Mouse (Mus musculus) kidney, postnatal 14 days (tissue): Measurements from ENCODE around the gene Smyd3.
A peak's percentile ranks its signal among the peaks of the same experiment; 100 is the strongest.

ENCODE experiments used
- DNase-seq: peaks from one replicate; pipeline ENCODE4 v3.0.0; 2022; ENCODE audit warnings: mixed read lengths

Smyd3 gene

DNA sequence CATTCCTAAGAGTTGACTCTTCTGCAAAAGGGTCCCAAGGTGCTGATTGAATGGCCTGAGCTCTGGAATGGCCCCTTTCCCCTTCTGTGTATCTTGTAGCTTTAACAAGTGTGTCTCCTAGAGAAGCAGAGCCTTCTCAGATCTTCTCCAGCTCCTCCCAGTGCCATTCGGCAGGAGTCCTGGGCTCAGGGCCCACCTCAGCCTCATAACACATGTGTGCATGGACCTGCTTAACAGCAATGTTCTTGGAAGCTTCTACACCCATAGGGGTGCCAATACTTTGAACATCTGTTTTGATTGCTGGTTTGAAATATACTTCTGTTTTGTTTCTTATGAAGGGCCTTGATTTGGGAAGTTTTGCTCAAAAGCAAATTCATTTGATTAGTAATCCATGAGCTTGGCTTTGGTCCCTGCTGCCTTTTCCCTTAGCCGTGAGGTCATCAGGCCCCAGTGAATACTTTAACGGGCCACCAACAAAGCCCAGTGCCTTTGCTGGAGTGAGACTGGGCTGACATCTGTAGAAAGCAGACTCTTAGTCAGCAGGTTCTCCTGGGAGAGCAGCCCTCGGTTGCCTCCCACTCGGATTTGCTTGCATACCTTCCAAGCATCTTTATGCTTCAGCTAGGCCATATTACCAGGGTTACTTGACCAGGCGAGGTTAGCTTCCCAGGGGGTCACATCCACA, 583.7 kb downstream of the Smyd3 start:
- DNase-seq: no peak

DNA sequence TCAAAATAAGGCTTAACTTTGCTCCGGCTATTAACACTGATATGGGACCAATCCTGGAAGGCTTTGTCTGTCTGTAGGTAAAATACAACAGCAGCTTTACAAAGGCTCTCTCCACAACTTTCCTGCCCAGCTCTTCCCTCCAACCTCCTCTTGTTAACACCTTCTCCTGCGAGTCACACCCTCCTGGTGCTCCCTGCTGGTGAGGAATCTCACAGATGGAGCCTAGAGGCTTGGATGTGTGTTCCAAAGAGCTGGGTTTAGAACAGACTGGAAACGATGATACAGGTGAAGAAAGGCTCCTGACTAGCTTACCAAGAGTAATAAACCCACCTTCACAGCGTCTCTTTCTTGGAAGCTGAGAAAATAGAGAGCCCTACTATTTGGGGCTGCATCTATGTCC, 588.3 kb downstream of the Smyd3 start:
- DNase-seq: no peak

DNA sequence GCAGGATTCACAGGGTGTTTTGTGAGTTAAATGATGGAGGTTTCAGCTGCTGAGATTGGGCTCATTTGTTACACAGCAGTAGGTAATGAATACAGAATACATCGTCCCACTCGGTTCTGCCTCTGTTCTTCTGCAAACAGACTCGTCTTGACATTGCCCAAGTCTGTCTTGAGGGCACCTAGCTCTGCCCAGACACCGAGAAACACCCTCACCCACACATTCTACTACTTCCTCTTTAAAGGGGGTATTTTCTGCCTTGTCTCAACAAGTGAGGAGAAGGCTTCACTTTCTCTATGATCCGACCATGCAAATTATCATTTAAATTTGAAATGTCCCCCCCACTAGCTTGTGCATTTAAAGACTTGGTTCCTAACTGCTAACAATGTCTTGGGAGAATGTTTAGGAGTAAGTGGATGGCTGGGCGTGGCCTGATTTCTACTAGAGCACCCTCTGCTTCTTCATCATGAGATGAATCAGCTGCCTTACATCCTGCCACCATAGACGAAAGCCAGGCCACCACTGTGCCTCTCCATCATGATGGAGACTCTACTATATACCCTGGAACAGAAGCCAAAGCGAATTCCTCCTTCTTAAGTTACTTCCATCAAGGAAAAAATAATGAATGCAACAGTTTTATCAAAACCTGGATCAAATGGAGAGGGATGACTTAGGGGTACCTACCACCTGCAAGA, 593.2 kb downstream of the Smyd3 start:
- DNase-seq: no peak

DNA sequence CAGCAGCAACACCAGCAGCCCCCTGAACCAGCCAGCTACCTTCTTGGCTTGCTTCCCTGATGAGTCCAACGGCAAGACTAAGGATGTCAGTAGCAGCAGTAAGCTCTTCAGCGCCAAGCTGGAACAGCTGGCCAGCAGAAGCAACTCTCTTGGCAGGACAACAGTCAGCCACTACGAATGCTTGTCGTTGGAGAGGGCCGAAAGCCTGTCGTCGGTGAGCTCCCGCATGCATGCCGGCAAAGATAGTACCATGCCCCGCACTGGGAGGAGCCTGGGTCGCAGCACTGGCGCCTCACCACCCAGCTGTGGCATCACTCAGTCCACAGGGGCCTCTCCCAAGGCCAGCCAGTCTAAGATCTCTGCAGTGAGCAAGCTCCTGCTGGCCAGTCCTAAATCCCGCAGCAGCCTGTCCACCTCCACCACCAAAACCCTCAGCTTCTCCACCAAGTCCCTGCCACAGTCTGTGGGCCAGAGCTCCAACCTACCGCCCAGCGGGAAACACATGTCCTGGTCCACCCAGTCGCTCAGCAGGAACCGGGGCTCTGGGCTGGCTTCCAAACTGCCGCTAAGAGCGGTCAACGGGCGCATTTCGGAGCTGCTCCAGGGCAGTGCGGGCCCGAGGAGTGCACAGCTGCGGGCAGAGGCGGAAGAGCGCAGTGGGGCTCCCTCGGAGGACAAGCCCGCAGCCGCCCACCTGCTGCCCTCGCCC, 600.5 kb downstream of the Smyd3 start:
- peak; percentile 8 for DNase-seq

DNA sequence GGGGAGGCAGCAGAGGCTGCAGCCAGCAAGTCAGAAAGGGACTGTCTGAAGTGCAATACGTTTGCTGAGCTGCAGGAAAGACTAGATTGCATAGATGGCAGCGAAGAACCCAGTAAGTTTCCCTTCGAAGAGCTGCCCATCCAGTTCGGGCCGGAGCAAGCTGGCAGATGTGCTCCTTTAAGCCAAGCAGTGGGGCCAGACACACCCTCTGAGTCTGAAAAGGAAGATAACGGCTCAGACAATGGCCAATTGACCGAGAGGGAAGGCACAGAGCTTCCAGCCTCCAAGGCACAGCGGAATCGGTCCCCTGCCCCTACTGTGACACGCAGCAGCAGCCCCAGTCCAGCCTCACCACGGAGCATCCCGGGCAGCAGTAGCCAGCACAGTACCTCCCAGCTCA, 602.8 kb downstream of the Smyd3 start:
- no peak for DNase-seq

DNA sequence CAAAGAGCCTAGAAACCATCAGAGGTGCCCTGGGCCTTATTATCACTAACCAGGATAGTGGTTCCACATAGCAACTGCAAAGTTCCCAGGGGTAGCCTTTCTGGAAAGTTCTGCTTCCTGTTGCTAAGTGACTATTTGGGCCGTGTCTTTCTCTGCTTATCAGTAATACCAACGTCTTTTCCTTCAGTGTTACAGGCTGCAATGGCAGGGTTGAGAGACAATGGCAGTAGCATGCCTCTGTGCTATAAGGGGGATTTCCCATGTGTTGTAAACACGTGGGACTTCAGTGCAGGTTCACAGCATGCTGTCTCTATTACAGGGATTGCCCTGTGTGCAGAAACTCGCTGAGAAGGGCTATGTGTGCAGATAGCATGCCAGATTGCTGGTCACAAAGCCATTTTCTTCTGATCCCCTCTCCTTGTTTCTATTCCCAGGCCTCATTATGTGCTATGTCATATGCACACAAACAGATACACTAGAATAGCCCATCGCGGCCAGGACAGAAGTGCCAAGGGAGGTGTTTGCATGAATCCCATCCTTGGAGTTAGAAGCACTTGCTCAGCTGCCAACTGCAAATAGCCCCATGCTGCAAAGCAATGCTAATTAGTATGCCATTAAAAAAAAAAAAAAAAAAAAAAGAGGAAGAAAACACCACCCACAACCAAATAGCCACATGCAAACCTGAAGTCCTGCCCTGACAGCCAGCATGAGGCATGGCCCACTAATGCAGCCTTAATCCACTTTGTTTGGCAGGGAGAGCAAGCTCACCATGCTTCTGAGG, 604.7 kb downstream of the Smyd3 start:
- DNase-seq: no peak

DNA sequence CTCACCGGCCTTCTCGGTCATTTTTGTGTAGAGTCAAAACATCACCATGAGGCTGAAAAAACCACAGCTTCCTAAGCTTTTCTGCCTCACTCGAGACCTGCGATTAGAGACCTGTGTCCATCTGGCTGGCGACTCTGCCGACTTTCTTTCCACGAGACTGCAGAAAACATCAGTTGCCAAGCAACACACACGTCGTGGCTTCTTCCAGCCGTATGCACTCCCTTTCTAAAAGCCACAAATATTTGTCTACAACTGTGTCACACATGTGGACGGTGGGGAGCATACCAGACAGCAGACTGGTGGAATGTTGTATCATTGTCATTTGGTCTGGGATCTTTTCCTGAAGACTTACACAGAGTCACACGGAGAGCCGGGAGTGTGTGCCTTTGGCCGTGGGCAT, 606.9 kb downstream of the Smyd3 start:
- no peak for DNase-seq
